Mouse (Mus musculus) gastrocnemius, postnatal 14 days (tissue): ENCODE measurements around the gene Vti1a. TPM values are rescaled to one million over a fixed set of nuclear protein-coding genes. Genes with fewer than 3 reads are reported as not detected.
A peak's percentile ranks its signal among the peaks of the same experiment; 100 is the strongest.

Experiments
- DNase-seq: peaks from one replicate; pipeline ENCODE4 v3.0.0; 2021; ENCODE audit warnings: mixed read lengths
- intact Hi-C: fragments of 180-260 bp; cut with DNase I; formaldehyde crosslinking; loops from one replicate; pipeline ENCODE4 v1.15.1; 2025; ENCODE audit warnings: low total_unique reads
- total RNA-seq, 2 experiments: library from RNA; stranded (reverse); gene quantifications; 2 replicates each; pipeline ENCODE4 v1.2.3; 2021

Gene Vti1a
- total RNA-seq, 2 experiments from 2014 or later: 14.4 to 14.6 TPM

DNA sequence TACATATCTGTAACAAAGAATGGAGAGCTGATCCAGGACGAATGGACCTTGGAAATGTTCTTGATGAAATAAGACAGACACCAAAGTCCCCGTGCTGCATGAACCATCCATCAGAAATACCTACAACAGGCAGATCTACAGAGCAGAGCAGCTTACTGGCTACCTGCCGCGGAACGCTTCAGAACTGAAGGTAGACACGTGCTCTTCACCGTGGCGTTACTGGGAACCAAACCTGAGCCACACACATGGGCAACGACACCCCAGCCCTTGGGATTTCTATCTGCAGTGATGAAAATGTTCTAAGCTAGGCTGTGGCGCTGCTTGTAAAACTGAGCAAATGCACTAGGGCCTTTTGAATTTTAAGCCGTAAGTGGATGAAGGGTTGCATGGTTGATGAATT, 249.0 kb downstream of the Vti1a start:
- no peak for DNase-seq
- intact Hi-C loops: no loop called here

- no peak for DNase-seq
- intact Hi-C loops: no loop called here
These were observed 249.7 kb downstream of the Vti1a start for GRCm38 (mm10) chr19:55565523-55566369.

- DNase-seq: no peak
These were observed 253.0 kb downstream of the Vti1a start for GRCm38 (mm10) chr19:55569114-55569513.

DNA sequence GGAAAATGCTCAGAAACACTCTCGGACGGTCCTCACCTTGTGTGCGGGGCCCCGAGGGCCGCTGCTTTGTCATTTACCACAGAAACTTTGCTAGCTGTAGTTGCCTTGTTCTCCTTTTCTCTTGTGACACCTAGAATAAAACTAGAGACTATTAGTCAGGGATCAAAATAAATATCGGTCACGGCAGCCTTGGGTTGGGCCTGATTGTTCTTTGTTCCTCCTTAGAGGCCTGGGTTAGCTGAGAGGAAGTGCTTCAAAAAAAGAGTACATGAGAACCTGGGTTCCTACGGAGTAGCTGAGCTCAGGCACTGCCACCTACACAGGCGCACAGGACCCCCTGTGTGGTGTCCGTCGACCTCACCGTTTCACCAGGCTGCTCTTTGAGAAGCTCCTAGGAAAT, 253.8 kb downstream of the Vti1a start:
- no peak for DNase-seq
- intact Hi-C loops: no loop called here

More at GRCm38 (mm10) chr19:55569114-55569513, 253.0 kb downstream of the Vti1a start:
- intact Hi-C loops: no loop called here

DNA sequence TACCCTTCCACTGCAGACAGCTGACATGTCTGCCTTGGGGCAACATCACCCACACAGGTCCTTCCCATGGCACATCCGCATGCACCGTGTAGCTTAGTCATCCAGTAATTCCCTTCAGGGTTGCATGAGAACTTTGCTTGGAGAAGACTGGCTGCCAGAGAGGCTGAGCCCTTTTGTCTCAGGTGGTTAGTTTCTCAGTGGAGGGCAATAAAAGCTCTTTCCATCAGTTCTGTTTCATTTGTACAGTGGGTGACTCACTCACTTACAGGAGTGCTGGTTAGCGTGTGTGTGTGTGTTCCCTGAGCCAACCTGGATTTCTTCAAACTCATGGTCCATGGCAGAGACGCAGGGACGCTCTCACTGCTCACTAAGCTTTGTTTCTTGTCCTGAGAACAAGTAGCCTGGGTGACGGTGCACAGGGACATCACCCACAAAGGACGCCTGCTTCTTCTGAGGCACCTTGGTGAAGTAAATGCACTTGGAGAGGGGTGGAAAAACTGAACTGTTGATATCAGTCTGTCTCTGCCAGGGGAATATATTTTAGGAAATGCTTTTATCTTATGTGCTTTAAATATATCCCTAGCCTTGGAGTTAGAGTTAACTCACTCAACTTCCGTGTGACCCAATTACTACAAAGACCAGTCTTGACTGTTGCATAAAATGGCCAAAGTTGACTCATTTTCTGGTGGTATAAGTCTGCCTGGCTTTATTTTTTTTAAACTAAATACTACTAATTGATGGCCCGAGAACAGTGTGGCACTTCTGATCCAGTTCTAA, 254.6 kb downstream of the Vti1a start:
- intact Hi-C loops: no loop called here
- no peak for DNase-seq

- DNase-seq: no peak
- intact Hi-C loops: no loop called here
These were observed 255.4 kb downstream of the Vti1a start for GRCm38 (mm10) chr19:55571486-55571885.

DNA sequence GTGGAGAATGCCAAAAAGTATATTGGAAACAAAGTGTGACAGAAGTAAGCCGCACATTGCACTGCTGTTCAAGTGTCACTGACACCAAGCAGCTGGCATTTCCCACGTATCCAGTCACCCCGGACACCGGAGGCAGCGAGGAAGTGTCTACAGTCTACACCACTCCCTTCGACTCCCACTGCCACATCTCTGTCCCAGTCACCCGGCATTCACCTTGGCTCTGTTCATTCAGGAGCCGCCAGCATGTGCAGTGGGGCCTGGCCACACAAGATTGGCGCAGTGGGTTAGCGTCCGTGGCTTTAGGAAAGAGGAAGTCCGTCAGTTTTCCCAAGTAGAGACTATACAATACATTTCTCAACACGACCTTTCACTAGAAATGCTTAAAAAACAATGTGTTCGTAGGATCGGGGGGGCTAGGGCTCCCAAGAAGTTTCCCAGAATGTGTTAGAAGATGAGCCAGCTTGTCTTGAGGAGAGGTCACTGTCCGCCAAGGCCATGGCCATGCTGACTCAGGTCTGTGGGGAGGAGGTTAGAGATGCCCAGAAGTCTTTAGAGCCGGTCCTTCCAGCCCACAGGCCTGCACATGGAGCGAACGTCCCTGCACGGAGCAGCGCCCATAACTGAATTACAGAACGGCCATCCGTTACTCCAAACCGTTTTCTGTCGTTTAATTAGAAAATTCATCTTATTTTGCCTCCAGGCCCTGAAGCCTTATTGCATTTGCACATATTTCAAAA, 261.4 kb downstream of the Vti1a start:
- intact Hi-C loops: no loop called here

GRCm38 (mm10) chr19:55578094-55579085, 262.3 kb downstream of the Vti1a start:
- no peak for DNase-seq
- intact Hi-C loops: no loop called here

More for the DNA sequence above, 261.4 kb downstream of the Vti1a start:
- no peak for DNase-seq

DNA sequence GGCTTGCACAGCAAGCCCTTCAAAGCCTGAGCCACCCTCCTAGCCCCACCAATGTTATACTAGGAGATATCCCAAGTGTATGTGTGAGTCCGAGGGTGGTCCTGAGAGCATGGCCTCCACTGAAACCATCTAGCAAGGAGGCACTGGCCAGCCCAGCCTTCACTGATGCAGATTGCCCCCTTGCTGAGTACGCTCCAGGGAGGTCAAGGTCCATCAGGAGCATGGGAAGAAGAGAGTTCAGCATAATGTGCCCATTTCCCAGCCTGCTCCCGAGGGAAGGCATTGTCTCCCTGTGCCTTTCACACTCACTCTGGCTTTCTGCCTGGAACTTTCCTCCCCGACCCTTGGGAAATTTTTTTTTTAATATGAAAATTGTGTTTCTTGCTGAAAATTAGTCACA, 263.2 kb downstream of the Vti1a start:
- no peak for DNase-seq
- intact Hi-C loops: no loop called here

DNA sequence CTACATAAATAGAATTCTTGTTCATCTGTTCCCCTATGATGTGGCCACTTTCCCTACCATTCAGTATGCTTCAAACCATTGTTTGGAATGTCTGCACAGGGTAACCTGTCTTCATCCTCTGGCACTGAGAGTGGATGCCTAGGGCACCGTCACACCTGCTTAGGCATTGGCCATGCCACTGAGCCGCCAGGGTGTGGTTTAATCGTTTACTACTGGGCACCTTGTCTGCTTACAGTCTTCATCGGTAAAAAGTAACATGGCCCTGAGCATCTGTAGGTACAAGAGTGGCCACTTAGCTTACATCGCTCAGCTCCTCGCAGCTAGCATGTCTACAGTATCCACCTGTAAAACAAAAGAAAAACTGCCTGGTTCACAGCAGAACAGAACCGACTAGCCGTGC, 264.1 kb downstream of the Vti1a start:
- intact Hi-C loops: no loop called here
- DNase-seq: no peak

DNA sequence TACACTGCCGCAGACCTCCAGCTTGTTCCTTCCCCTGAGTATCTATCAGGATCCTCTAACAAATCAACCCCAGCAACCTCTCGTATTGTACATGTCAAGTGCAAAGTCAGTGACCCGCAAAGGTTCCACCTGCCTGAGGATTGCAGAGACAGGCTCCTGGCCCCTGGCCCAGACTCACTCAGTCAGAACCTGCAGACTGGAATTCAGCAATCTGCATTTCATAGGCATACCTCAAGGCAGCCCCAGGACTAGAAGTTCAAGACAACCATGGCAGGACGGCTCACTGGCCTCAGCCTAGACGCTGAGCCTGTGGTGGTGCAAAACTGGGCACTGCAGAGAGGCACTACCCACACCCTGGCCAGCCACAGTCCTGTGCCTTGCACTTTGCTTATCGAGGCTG, 264.6 kb downstream of the Vti1a start:
- DNase-seq: no peak
- intact Hi-C loops: no loop called here

DNA sequence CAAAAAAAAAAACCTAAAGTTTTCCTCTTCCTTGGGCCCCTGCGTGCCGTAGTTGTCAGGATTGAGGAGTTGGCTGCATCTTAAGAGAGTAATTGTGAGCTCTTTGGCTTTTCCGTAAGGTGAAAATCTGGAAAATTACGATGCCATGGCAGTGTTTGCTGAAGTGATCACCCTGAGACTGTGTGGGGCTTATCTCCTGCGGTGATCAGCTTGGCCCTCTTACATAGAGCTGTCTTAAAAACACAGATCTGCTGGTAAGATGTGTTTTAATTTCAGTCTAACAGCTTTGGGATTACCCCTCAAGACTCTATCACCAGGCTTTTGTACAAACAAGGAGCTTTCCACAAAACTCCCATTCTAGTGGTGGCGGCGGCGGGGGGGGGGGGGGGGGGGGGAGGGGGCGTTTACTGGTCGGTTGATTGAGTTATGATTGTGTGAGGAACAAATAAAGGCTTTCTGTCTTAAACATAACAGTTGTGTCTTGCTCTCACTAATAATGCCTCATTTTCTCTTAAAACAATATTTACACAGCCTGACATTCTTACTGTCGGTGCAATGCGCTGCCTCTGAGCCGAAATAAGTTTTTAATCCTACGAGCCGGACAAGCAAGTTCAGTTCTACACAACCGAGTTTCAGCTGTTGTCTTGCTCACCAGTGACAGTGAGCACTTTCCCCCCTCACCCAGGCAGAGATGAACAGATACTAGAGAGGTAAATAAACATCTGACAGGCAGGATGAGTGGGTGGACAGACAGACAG, 267.0 kb downstream of the Vti1a start:
- intact Hi-C loops: no loop called here
- DNase-seq: no peak

- peak; percentile 24 for DNase-seq
- intact Hi-C loops: no loop called here
These were observed 269.5 kb downstream of the Vti1a start for GRCm38 (mm10) chr19:55585270-55586224.

GRCm38 (mm10) chr19:55587638-55588421, 271.7 kb downstream of the Vti1a start:
- intact Hi-C loops: no loop called here
- no peak for DNase-seq

DNA sequence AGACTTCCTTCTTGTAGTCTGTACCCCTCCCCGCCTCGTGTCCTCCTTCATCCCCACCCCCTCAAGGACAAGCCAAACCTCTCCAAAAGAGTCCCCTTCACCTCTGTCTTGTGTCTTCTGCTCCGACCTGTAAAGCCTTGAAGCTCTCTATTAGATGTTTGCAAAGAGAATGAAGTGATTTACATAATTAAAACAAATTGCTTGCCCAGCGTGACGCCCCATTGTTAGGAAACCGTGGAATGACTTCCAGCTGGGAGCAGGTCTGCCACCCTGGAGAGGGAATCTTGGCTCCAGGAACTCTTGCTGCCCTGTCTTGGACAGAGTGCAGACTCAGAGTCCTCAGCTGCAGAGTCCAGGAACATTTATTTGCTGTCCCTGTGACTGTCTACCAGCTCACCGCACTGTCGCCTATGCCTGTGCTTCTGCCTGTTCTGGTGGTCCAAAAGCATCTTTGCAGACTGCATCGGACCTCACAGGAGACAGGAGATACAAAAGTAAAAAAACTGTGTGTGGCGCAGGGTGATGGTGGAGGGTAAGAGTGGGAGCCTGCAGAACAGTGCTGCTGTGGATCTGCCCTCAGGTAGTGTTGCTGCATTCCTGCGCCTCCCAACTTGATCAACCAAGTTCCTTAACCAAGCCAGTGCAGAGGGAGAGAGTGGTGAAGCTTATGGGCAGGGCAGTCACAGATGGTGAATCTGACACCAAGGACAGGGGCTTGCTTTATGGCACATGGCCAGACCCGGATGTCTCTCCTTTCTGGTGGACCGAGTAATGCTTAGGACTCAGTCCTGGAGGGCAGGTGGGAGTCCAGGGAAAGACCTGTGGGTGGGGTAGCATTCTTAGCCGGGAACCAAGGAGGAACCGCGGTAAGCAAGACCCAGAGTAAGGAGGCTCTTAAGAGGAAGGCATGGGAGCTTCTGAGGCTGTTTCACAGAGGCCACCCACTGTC, 273.1 kb downstream of the Vti1a start:
- DNase-seq: no peak
- intact Hi-C loops: no loop called here
